Mouse (Mus musculus): ENCODE data around the gene Klf17.
"Not testable (repeated sequence)": the region's sequence is repeated elsewhere in the genome, so short reads cannot be mapped to it uniquely, and the experiment has no call there.

The Klf17 gene

GRCm38 (mm10) chr4:117765416-117765815 is at the start of gene Klf17:
TSS of gene Klf17 (minus strand) at chr4:117765648.
- no peak for DNase-seq (ENCODE audit: low spot score in 2 of 2)

GRCm38 (mm10) chr4:117814333-117814732 is 48.9 kb upstream of the Klf17 start:
- DNase-seq (ENCODE audit: low spot score in 2 of 2) = no peak

- no peak for DNase-seq (ENCODE audit: low spot score in 2 of 2)
Observed at GRCm38 (mm10) chr4:117813591-117814192, 48.2 kb upstream of the Klf17 start.

- DNase-seq (ENCODE audit: low spot score in 2 of 2) = no peak
Observed at GRCm38 (mm10) chr4:117810933-117811332, 45.5 kb upstream of the Klf17 start.

- DNase-seq (ENCODE audit: low spot score in 2 of 2) = no peak
Observed at GRCm38 (mm10) chr4:117806992-117807391, 41.5 kb upstream of the Klf17 start.

GRCm38 (mm10) chr4:117799904-117800303 is 34.5 kb upstream of the Klf17 start:
- DNase-seq (ENCODE audit: low spot score in 2 of 2) = no peak

GRCm38 (mm10) chr4:117788308-117788707 is 22.9 kb upstream of the Klf17 start:
- DNase-seq (ENCODE audit: low spot score in 2 of 2) = no peak

- no peak for DNase-seq (ENCODE audit: low spot score in 2 of 2)
Observed at GRCm38 (mm10) chr4:117786963-117787362, 21.5 kb upstream of the Klf17 start.

- DNase-seq (ENCODE audit: low spot score in 2 of 2) = no peak
Observed at GRCm38 (mm10) chr4:117782908-117783307, 17.5 kb upstream of the Klf17 start.

- DNase-seq (ENCODE audit: low spot score in 2 of 2) = no peak
Observed at GRCm38 (mm10) chr4:117772960-117773359, 7.5 kb upstream of the Klf17 start.

- DNase-seq (ENCODE audit: low spot score in 2 of 2) = peak; percentile 48 to 75
Observed at GRCm38 (mm10) chr4:117770935-117771334, 5.5 kb upstream of the Klf17 start.

GRCm38 (mm10) chr4:117760151-117760550 is 5.3 kb downstream of the Klf17 start:
- no peak for DNase-seq (ENCODE audit: low spot score in 2 of 2)

GRCm38 (mm10) chr4:117752469-117752868 is 13.0 kb downstream of the Klf17 start:
- not testable (repeated sequence) for DNase-seq (ENCODE audit: low spot score in 2 of 2)

- no peak for DNase-seq (ENCODE audit: low spot score in 2 of 2)
Observed at GRCm38 (mm10) chr4:117737559-117737958, 27.9 kb downstream of the Klf17 start.

GRCm38 (mm10) chr4:117731926-117732325 is 33.5 kb downstream of the Klf17 start:
- no peak for DNase-seq (ENCODE audit: low spot score in 2 of 2)

GRCm38 (mm10) chr4:117724112-117724511 is 41.3 kb downstream of the Klf17 start, which contains the start of gene Gm12845:
TSS of gene Gm12845 (plus strand) at chr4:117724412.
- no peak for DNase-seq (ENCODE audit: low spot score in 2 of 2)

- DNase-seq (ENCODE audit: low spot score in 2 of 2) = no peak
Observed at GRCm38 (mm10) chr4:117713303-117714098, 51.9 kb downstream of the Klf17 start.

- no peak for DNase-seq (ENCODE audit: low spot score in 2 of 2)
Observed at GRCm38 (mm10) chr4:117712314-117712713, 53.1 kb downstream of the Klf17 start.

GRCm38 (mm10) chr4:117708780-117709550 is 56.5 kb downstream of the Klf17 start:
- no peak for DNase-seq (ENCODE audit: low spot score in 2 of 2)
